Mouse (Mus musculus) limb, embryonic 15.5 days (tissue): ENCODE data around the gene Efemp1. TPM values are rescaled to one million over a fixed set of nuclear protein-coding genes. Genes with fewer than 3 reads are reported as not detected.

ENCODE experiments used
- ATAC-seq: fragments of 200-750 bp; cut with Nextera tagmentation; 2 replicates; pipeline ENCODE4 v1.8.0; 2017; ENCODE audit warnings: low read depth, moderate TSS enrichment; ENCODE audit not compliant: insufficient number of reproducible peaks, low FRiP score, low TSS enrichment
- H3K27ac ChIP-seq: fragments of 300-500 bp; sonication (generic); 2 replicates; pipeline ENCODE4 v1.5.1; 2015; ENCODE audit warnings: moderate library complexity, mild to moderate bottlenecking, inconsistent platforms
- H3K27me3 ChIP-seq: fragments of 300-500 bp; sonication (generic); 2 replicates; pipeline ENCODE4 v1.6.1; 2015; ENCODE audit warnings: inconsistent platforms
- H3K36me3 ChIP-seq: fragments of 300-500 bp; sonication (generic); 2 replicates; pipeline ENCODE4 v1.6.1; 2015; ENCODE audit warnings: inconsistent platforms
- H3K4me1 ChIP-seq: fragments of 300-500 bp; sonication (generic); 2 replicates; pipeline ENCODE4 v1.6.1; 2015; ENCODE audit warnings: inconsistent platforms
- H3K4me2 ChIP-seq: fragments of 300-500 bp; sonication (generic); 2 replicates; pipeline ENCODE4 v1.6.1; 2015; ENCODE audit warnings: mild to moderate bottlenecking, inconsistent platforms
- H3K4me3 ChIP-seq: fragments of 300-500 bp; sonication (generic); 2 replicates; pipeline ENCODE4 v1.5.1; 2015; ENCODE audit warnings: mild to moderate bottlenecking, inconsistent platforms
- H3K9ac ChIP-seq: fragments of 300-500 bp; sonication (generic); 2 replicates; pipeline ENCODE4 v1.6.1; 2015; ENCODE audit warnings: inconsistent platforms
- H3K9me3 ChIP-seq: fragments of 300-500 bp; sonication (generic); 2 replicates; pipeline ENCODE4 v1.6.1; 2016; ENCODE audit warnings: inconsistent platforms
- WGBS: fragments of 180-500 bp; shearing (Covaris S2); methylation state at CpG from one replicate; pipeline ENCODE4 v1.1.7; 2015; 5-methylcytosine and 5-hydroxymethylcytosine counted together
- polyA plus RNA-seq: library from polyadenylated mRNA; unstranded; fragments of >200 nt; fragmentation: Nextera tagmentation; extraction: Ambion mirVana; gene quantifications from 2 replicates; pipeline ENCODE4 v1.2.1, GENCODE M21; 2015

Gene Efemp1
- polyA plus RNA-seq, 1 experiment from 2014 or later, result 29.2 TPM

DNA sequence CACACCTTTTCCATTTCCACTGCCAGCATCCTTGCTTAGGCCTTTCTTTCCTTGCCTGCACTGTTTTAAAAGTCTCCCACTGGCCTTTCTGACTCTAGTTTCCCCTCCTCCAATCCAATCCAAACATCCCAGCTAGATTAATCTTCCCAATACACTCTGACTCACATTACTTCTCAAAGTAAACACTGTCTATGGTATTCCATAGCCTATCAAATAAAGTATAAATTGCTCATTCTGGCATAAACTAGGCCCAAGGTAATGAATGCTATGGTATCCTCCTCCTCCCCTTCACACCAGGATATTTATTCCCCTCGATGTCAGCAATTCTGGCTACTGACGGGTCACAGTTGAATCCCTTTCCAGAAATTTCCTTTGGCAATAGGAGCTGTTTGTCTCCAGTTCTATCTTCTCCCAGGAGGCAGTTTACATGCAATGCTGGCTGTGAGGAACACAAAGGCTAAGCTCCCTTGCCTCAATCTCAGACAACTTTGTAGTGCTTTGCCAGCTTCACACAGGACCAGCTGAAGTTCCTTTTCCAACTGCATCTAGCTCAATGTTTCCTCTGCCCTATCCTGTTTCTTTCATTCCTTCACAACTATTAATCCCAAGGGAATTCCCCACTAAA is 98.7 kb downstream of the Efemp1 start:
- peaks cover 2% of the 10 kb centered on the region; the same call in 1 of the 2 replicates for H3K4me1 ChIP-seq
- H3K27me3 ChIP-seq, result no peaks in the 10 kb centered on the region
- WGBS, result 56% methylated on average over 2 of the region's 2 CpGs
- no peak overlapping the region for H3K27ac ChIP-seq
- no peak overlapping the region for H3K4me2 ChIP-seq
- no peak overlapping the region for H3K4me3 ChIP-seq
- no peaks in the 10 kb centered on the region for H3K36me3 ChIP-seq
- no peak overlapping the region for H3K9ac ChIP-seq
- no peak for ATAC-seq
- H3K9me3 ChIP-seq, result no peaks in the 10 kb centered on the region

- H3K4me1 ChIP-seq, result peaks cover 2% of the 10 kb centered on the region; the same call in 1 of the 2 replicates
- no peaks in the 10 kb centered on the region for H3K9me3 ChIP-seq
- no peak overlapping the region for H3K9ac ChIP-seq
- no peak for ATAC-seq
- no peak overlapping the region for H3K27ac ChIP-seq
- no peak overlapping the region for H3K4me3 ChIP-seq
- WGBS, result 31% methylated on average over 6 of the region's 6 CpGs
- no peaks in the 10 kb centered on the region for H3K27me3 ChIP-seq
- H3K36me3 ChIP-seq, result no peaks in the 10 kb centered on the region
- no peak overlapping the region for H3K4me2 ChIP-seq
These were observed 101.8 kb downstream of the Efemp1 start for GRCm38 (mm10) chr11:28954673-28955304.

DNA sequence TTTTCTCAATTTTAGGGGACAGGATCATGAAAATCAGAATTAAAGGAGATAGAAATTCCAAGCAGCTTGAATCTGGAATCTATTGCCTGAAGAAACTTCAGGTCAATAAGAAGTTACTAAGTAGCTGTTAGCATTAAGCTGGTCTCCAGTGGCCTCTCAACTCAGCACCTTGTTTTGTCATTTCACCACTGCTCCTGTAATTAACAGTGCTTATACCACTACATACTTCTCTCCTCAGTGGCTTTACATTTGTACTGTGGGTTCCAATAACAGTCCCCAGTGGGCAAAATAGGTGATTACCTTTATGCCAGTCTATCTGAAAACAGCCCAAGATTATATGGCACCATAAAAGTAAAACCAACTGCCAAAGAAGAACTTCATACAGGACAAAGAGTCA is 102.3 kb downstream of the Efemp1 start:
- H3K36me3 ChIP-seq, result no peaks in the 10 kb centered on the region
- no peak overlapping the region for H3K4me3 ChIP-seq
- no peak overlapping the region for H3K27ac ChIP-seq
- H3K27me3 ChIP-seq, result no peaks in the 10 kb centered on the region
- H3K4me1 ChIP-seq, result peaks cover 2% of the 10 kb centered on the region; the same call in 1 of the 2 replicates
- no peak overlapping the region for H3K4me2 ChIP-seq
- no peak for ATAC-seq
- H3K9me3 ChIP-seq, result no peaks in the 10 kb centered on the region
- no peak overlapping the region for H3K9ac ChIP-seq

DNA sequence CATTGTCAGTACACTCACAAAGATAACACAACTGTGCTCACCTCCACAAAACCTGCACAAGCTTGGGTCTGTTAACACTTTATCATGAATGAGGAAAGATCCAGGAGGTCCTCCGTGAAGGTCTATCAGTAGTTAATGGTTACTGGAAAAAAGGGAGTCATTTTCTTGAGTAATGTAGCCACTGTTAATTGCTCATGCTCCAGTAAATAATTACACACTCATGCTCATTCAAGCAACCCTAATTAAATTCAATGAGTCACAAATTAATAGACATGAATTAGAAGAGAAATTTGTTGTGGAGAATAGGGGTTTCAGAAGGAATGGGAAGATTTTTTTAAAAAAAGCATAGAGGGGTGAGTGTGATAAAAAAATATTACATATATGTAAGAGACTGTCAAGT is 108.4 kb downstream of the Efemp1 start:
- H3K27me3 ChIP-seq, result no peaks in the 10 kb centered on the region
- no peak for ATAC-seq
- H3K9ac ChIP-seq, result no peak overlapping the region
- H3K4me2 ChIP-seq, result no peak overlapping the region
- H3K27ac ChIP-seq, result no peak overlapping the region
- no peaks in the 10 kb centered on the region for H3K36me3 ChIP-seq
- no peaks in the 10 kb centered on the region for H3K9me3 ChIP-seq
- no peak overlapping the region for H3K4me3 ChIP-seq
- no peaks in the 10 kb centered on the region for H3K4me1 ChIP-seq
- 89% methylated on average over 1 of the region's 1 CpGs for WGBS
